Mouse (Mus musculus) spleen, postnatal 10 days (tissue): Measurements from ENCODE around the gene Pcbp3.
"Not testable (repeated sequence)": the region's sequence is repeated elsewhere in the genome, so short reads cannot be mapped to it uniquely, and the experiment has no call there.

Experiments
- DNase-seq, 2 experiments: peaks; one replicate each; pipeline ENCODE4 v3.0.0; 2021 to 2022; ENCODE audit warnings: low spot score in 2 of 2

Pcbp3 gene

DNA sequence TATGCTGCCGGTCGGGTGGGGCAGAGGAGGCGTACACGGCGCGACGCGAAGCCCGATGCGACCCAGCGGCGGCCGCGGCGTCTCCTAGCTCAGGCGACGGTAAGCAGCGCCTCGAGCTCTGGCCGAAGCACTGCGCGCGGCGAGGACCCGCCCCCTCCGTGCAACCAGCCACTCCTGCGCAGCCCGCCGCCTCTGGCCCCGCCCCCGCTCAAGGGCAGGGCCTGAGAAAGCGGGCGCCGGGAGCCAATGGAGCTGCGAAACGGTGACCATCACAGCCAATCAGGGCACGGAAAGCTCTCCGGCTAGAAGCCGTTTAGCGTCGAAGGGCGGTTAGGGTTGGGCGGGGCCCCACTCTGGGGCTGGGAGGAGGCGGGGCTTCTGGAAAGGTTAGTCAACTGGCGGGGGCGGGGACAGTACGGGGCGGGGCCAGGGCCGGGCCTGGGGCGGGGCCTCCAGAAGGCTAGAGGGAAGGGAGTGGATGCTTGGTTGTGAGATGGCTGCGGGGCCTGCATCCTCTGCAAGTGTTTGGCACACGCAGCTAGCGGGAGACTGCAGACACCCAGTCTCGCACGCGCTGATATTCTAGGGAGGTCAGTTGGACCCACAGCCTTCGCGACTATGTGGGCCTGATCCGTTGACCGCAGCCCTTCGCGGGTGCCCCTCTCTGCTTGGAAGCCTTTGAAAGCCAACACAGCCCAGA lies at the start of gene Pcbp3:
Pcbp3 (minus strand) TSS at position 98 of the 700 bp plus-strand sequence.
- peak; percentile 79 to 95 for DNase-seq

DNA sequence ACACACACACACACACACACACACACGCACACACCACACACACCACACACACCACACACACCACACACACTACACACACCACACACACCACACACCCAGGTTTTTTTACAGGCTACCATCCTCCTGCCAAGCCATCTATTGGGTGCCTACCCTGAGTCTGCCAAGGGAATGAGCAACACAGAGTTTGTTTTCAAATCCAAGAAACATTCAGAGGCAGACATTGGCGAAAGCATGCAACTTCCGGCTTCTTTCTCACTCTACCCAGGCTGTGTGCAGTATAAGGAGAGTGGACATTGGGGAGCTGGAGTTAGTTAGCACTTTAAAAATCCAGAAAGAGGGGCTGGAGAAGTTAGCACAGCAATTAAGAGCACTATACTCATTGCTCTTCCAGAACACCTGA lies 47.0 kb upstream of the Pcbp3 start:
- no peak for DNase-seq

DNA sequence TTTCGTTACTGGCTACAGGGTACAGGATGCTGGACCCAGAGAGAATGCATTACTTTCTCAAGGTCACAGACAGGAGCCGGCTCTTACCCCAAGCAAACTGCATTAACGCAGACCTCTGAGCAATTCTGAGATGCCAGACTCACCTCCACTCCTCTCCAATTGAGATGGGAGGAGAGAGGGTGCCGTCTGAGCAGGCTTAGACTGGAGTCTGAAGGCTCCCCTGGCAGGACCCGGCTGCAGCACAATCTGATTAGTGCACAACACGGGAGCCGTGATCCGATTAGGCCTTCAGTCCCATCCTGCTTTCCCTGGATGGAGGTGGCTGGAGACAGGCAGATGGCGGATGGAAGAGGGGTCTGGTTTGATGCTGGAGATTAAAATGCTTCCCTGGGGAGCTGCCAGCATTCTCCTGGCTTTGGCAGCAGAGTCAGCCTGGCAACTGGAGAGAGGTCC lies 46.4 kb upstream of the Pcbp3 start:
- DNase-seq, result no peak

DNA sequence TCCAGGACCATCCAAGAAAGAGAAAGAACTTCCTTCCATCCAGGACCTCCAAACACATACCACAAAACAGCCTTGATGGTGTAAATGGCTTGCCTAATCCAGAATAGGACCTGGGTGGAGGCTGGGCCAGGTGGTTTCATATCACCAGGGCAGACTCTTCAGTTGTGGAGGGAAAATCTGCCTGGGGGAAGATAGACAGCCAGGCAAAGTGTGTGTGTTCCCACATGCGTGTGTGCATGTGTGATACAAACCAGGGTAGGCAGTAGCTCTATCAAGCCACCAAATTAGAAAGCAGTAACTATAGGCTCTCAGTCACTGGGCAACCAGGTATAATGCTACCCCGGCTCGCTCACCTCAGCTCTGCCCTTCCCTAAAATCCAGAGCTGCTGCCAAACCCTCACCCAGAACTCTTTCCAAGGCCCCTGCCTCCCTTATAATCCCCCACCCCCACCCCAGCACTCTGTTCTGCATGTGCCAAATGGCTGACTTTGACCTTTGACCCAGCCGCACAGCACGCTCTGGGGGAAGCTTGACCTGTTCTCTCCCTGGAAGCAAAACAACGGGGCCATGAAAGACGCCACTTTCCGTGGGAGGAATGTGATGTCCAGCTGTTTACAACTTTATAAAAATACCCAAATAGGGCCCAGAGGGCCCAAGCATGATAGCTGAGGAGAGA lies 45.9 kb upstream of the Pcbp3 start:
- no peak for DNase-seq

DNA sequence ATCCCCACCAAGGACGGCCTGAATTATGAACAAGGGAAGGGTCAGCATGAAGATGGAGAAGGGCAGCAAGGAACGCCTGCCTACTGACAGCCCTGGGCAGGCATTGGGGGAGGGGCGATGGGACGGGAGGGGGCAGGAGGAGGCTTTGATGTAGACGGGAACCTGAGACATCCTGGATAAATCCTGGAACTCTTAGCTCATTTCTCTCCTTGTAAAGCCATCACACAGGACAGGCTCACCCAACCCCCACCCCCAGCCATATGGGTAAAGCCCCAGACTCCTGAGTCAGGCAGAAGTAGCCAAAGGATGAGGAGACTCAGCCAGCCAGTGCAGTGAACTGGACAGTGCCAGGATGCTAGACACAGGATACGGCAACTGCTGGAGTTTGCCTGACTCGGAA lies 43.2 kb upstream of the Pcbp3 start:
- DNase-seq, result no peak

DNA sequence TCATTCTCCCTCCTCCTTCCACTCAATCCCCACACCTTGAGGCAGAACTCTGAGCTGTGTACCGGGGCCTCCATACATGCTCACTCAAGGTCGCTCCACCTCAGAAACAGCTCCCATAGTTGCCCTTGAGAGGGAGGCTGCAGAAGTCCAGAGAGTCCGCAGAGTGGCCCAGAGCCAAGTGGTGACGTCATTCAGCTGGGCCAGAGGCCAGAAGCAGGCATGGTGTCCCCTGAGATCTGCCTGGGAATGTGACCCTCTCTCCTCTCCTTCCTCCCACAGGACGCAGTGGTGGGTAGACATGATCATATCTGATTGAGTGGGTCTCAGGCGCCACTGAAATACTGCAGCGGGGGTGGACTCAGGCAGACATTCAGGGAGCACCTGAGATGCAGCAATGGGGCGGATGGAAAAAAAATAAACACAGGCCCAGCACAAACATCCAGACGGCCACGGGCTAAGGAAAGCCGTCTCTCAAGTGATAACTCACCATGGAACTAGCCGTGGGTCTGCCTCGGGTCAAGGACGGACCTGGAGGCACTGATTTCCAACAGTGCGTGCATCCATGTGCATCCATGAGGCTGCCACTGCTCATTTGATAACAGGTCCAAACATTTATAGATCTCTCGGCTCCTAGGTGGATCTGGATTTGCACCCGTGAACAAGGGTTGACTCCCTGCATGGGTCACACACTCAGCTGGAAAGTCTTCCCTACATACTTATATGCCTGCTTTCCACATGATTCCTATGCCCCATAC lies 36.2 kb upstream of the Pcbp3 start:
- peak in 1 of 2 experiments; percentile 27 for DNase-seq

DNA sequence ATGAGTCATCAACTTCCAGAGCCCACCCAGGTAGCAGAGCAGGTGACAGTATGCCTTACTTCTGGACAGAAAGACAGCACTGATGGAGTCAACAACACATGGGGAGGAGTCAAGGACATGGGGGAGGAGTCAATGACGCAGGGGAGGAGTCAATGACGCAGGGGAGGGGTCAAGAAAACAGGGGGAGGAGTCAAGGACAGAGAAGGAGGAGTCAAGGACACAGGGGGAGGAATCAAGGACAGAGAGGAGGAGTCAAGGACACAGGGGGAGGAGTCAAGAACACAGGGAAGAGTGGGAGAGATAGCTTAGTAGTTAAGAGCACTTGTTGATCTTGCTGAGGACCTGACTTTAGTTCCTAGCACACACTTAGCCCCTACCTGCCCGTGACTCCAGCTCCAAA lies 30.8 kb upstream of the Pcbp3 start:
- no peak for DNase-seq

DNA sequence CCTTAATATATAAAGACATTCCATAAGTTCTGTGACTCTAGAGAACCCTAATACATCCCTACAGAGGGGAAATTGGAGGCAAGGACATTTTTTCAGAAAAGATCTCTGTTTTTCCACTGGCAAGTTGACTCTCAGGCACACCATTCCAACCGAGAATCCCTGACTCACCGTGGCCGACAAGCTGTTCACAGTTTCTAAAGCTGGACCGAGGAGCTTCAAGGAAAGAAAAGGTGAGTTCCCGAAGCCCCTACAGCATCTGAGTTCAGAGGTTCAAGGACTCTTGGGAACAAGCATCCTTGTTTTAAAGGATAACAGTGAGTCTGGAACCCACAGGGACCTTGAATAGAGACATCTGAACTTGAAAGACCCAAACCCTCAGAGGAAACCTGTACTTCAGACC lies 26.9 kb upstream of the Pcbp3 start:
- DNase-seq, result no peak

DNA sequence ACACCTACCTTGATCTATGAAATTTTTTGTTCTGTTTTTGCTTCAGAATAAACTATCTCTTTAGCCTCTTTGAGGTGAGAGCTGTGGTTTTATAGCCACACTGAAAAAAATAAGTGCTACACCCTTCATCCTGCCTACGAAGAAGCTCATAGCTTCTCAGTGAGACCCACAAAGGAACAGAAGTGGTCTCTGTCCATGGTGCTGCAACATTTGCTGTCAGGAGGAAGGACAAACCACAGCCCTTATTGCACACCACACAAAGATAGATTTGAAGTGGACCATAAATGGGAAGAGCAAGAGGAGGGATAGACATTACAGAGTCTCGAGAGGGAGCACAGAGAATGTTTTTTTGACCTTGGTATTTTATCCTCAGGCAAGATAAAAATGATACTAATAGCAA lies 16.4 kb upstream of the Pcbp3 start:
- peak in 1 of 2 experiments; percentile 32 for DNase-seq

DNA sequence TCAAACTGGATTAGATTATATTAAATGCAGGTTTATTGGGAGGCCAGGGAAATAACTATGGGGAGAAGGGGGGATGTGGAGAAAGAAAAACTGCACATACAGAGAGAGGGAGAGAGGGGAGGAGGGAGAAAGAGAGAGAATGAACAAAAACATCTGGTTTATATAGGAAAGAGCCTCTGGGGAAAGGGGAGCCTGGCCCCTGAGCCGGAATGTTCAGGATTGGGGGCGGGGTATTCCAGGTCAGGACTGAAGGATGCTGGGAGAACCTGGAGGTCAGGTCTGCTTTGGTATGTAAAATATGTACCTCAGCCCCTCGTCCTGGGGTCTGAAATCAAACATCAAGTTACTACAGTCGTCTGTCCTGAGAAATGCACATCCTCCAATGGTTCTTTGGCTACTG lies 15.0 kb upstream of the Pcbp3 start:
- DNase-seq, result no peak

DNA sequence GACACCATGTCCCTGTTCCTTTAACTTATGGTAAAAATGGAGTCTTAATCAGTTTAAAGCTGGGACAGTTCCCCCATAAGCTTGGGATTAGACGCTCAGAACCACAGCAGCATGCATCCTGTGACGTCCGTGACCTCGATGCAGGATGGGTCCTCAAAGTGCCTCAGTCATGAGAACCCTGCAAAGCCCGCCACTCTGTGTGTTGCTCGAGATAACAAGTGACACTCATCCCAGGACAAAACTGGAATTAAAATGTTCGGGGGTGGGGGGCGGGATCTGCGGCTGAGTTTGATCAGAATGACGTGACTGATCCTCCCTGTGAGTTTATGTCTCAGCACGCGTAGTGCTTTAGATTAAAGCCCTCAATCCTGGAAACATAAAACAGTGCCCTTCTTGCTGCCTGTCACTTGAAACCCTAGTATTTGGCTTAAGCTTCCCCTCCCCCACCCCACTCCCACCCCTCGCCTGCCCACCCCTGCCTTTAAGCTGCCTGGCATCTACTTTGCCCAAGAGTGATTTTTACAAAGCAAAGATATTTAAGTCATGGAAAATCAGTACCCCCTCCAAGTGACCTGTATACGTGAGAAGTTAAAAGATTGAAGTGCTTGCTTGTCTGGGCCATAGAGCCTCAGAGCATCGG lies 12.2 kb upstream of the Pcbp3 start:
- DNase-seq, result no peak

DNA sequence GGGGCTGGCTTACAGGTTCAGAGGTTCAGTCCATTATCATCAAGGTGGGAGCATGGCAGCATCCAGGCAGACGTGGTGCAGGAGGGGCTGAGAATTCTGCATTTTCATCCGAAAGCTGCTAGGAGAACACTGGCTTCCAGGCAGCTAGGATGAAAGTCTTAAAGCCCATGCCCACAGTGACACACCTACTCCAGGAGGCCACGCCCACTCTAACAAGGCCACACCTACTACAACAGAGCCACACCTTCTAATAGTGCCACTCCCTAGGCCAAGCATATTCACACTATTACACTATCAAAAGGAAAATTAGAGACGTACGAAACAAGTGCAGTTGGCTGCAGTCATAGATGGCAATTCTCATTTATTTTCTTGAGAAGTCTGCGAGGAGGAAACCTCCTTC lies 10.6 kb upstream of the Pcbp3 start:
- not testable (repeated sequence) for DNase-seq

DNA sequence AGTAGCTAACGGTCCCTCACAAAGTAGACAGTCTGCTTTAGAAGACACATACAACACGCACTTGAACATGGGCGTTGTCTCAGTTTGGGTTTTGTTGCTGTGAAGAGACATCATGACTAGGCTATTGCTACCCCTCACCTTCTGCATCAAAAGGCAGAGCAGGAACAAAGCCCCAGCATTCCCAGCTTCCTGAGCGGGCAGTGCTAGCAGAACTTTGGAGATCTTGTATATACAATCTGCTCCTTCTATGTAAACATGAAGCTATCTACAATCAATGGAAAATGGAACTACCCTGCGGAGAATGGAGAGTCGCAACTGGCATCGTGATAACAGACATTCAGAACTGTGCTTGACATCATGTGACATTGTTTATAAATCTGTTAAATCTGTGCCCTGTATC lies 9.3 kb upstream of the Pcbp3 start:
- no peak for DNase-seq

DNA sequence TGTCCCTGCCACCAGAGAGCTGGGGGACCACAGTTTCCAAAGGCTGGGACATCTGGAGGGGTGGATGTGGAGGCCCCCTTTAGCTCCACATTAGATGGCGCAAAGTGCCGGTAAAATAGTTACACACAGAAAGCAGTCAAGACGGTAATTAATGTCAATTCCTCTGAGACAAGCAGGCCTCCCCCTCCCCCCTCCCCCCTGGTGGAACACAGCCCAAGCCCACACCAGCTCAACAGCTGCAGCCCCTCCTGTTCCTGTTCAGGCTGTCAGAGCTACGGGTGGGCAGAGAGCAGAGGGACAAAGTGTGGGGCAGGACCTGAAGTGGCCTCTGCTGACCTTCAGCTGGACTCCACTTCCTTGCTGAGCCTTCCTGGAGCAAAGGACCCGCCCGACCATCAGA lies 2.7 kb upstream of the Pcbp3 start:
- no peak for DNase-seq

DNA sequence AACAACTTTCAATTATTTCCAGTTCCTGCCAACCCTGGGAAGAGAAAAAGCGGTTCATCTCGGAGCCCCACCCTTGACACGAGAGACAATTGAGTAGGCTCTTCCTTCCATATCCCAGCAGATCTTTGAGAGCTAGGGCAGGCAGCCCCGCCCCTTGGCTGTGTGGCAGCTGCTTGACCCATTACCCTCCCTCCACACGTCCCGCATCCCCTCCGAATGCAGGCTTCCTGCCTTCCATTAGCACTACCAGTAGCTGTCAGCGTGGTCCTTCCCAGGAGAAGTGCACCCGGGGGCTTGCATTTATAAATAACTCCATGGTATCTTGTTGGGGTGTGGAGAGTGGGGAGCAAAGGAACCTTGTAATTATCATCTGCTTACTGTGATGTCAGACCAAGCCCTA lies 2.3 kb upstream of the Pcbp3 start:
- no peak for DNase-seq

DNA sequence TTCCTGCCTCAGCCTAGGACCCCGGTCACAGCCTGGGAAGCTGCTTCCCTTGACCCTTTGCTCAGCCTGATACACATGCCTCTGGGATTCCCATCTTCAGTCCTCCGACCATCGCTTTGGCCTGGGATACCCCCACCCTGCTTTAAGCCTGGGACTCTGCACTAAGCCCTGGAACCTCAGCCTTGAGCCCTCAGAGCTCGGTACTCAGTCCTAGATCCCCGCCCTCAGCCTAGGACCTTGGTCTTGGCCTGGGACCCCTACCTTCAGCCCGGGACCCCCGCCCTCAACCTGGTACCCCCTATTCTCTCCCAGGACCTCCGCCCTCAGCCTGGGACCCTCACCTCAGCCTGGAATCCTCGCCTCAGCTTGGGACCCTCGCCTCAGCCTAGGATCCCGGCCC lies 531 bp downstream of the Pcbp3 start:
- no peak for DNase-seq

DNA sequence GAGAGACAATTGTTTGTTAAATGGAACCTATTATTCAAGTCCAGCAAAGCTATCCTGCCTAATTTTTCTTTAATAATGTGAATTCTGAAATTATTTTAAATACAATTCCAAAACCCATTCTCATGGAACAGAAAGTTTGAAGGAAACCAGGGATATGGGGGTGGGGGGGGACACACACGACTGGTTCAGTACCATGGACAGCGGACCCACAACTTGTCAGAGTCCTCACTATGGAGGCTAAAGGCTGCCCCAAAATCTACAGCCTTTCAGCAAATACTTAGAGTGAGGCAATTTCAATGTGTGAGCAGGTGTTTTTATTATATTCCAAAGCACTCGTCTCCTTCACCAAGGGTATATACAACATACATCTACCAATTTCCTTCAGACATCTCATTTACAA lies 3.5 kb downstream of the Pcbp3 start:
- peak in 1 of 2 experiments; percentile 48 for DNase-seq

DNA sequence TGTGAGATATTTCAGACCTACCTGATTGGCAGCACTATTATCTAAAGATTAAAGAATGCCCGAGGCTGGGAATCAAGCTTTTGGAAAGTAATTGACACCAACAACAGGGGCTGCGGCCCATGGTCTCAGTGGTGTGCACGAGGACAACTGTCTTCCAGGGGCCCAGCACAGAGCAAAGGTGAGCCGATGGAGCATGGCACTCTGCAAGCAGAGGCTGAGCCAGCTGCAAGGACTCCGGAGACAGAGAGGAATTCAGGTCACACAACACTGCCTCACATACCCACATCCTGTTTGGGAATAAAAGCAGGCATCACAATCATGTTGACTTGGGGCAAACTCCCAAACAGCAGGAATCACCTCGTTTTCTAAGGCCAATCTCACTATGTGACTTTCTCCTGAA lies 5.5 kb downstream of the Pcbp3 start:
- no peak for DNase-seq

DNA sequence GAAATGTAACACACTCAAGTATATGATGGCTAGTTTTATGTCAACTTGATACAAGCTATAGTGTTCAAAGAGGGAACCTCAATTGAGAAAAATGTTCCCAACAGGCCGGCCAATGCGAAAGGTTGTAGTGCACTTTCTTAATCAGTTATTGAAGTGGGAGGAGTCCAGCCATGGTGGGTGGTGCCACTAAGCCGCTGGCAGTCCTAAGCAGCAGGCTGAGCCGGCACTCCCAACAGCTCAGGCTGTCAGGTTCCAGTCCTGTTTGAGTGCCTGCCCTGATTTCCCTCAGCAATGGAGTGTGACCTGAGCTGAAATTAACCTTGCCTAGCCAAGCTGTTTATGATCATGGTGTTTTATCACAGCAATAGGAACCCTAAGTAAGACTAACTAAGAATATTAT lies 20.6 kb downstream of the Pcbp3 start:
- DNase-seq, result no peak

DNA sequence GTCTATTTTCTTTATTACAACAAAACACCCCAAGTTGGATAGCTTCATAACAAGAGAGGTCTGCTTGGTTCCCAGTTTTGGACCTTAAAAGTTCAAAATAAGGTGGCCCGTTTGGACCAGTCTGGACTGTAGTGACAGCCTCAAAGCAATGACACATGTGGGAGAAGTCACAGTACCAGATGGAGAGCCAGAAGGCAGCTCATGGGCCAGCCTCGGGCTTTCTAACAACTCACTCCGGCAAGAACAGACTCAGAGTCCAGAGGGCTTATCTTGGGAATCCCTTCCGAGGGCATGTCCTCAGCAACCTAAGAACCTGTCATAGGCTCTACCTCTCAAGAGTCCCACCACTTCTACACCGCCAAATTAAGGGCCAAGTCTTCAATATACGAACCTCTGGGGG lies 24.9 kb downstream of the Pcbp3 start:
- no peak for DNase-seq

DNA sequence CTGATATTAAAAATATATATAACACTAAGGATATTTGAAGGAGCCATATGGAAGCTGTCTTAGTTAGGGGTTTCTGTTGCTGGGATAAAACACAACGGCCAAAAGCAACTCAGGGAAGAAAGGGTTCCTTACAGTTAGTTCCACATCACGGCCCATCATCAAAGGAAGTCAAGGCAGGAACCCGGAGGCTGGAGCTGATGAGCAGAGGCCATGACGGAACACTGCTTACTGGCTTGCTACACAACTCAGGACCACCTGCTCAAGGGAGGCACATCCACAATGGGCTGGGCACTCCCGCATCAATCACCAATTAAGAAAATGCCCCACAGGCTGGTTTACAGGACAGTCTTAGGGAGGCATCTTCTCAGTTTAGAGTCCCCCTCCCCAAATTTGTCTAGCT lies 26.9 kb downstream of the Pcbp3 start:
- DNase-seq, result no peak

DNA sequence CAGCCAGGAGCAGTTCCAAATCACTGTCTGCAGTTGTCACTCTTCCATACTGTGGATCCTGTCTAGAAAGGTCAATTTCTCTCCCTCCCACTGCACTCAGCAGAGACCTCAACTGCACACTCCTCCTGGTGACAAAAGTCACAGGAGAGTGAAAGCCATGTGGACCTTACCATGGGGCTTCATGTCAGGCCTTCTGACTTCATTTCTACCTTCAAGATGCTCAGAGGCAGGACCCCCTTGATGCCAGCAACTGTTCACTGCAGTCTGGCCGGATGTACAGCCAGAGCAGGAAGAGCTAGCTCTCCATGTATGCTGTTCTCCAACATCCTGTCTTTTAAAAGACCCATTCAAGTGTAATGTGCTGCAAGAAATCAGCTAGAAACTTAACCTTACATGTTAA lies 29.9 kb downstream of the Pcbp3 start:
- no peak for DNase-seq
